Mouse (Mus musculus): ENCODE results near the gene Ccrl2. TPM values are rescaled to one million over a fixed set of nuclear protein-coding genes. Genes with fewer than 3 reads are reported as not detected.
A peak's percentile ranks its signal among the peaks of the same experiment; 100 is the strongest.

The Ccrl2 gene
- polyA plus RNA-seq, 1 experiment, result 5.8 TPM

- Histone ChIP-seq H3K4me3 (ENCODE audit: insufficient read depth, low read length) (no peak overlapping the region), H3K27ac (ENCODE audit: insufficient read depth, low read depth, low read length) (no peak overlapping the region), H3K4me1 (ENCODE audit: control insufficient read depth, insufficient read depth, low read length) (peaks cover 23% of the 10 kb centered on the region)
- TF ChIP-seq CTCF (IDR thresholded peaks at IDR 0.05; ENCODE audit: low read depth, low read length) (no peak), POLR2A (IDR thresholded peaks at IDR 0.05; ENCODE audit: borderline replicate concordance, low read depth, low read length) (no peak)
Measured at GRCm38 (mm10) chr9:111047266-111047665, 10.1 kb downstream of the Ccrl2 start.

GRCm38 (mm10) chr9:111046222-111046621 is 11.1 kb downstream of the Ccrl2 start:
- peak overlapping the region; percentile 28 for H3K27ac ChIP-seq (ENCODE audit: insufficient read depth, low read depth, low read length)
- TF ChIP-seq POLR2A (IDR thresholded peaks at IDR 0.05; ENCODE audit: borderline replicate concordance, low read depth, low read length), result no peak
- no peak for TF ChIP-seq CTCF (IDR thresholded peaks at IDR 0.05; ENCODE audit: low read depth, low read length)
- H3K4me3 ChIP-seq (ENCODE audit: insufficient read depth, low read length), result no peak overlapping the region
- peaks cover 23% of the 10 kb centered on the region for H3K4me1 ChIP-seq (ENCODE audit: control insufficient read depth, insufficient read depth, low read length)

GRCm38 (mm10) chr9:111042266-111042665 is 15.1 kb downstream of the Ccrl2 start:
- Histone ChIP-seq H3K27ac (ENCODE audit: insufficient read depth, low read depth, low read length) (no peak overlapping the region), H3K4me3 (ENCODE audit: insufficient read depth, low read length) (no peak overlapping the region), H3K4me1 (ENCODE audit: control insufficient read depth, insufficient read depth, low read length) (peaks cover 13% of the 10 kb centered on the region)
- TF ChIP-seq CTCF (IDR thresholded peaks at IDR 0.05; ENCODE audit: low read depth, low read length) (no peak), POLR2A (IDR thresholded peaks at IDR 0.05; ENCODE audit: borderline replicate concordance, low read depth, low read length) (no peak)

- no peak overlapping the region for H3K27ac ChIP-seq (ENCODE audit: insufficient read depth, low read depth, low read length)
- TF ChIP-seq POLR2A (IDR thresholded peaks at IDR 0.05; ENCODE audit: borderline replicate concordance, low read depth, low read length) (no peak), CTCF (IDR thresholded peaks at IDR 0.05; ENCODE audit: low read depth, low read length) (no peak)
Measured at GRCm38 (mm10) chr9:111039966-111040365, 17.4 kb downstream of the Ccrl2 start.

GRCm38 (mm10) chr9:111033717-111034116 is 23.6 kb downstream of the Ccrl2 start:
- TF ChIP-seq POLR2A (IDR thresholded peaks at IDR 0.05; ENCODE audit: borderline replicate concordance, low read depth, low read length), result no peak
- TF ChIP-seq CTCF (IDR thresholded peaks at IDR 0.05; ENCODE audit: low read depth, low read length), result no peak
- H3K4me1 ChIP-seq (ENCODE audit: control insufficient read depth, insufficient read depth, low read length), result peaks cover 19% of the 10 kb centered on the region
- H3K27ac ChIP-seq (ENCODE audit: insufficient read depth, low read depth, low read length), result no peak overlapping the region
- no peak overlapping the region for H3K4me3 ChIP-seq (ENCODE audit: insufficient read depth, low read length)

More at GRCm38 (mm10) chr9:111039966-111040365, 17.4 kb downstream of the Ccrl2 start:
- Histone ChIP-seq H3K4me3 (ENCODE audit: insufficient read depth, low read length) (no peak overlapping the region), H3K4me1 (ENCODE audit: control insufficient read depth, insufficient read depth, low read length) (peaks cover 11% of the 10 kb centered on the region)

- no peak for TF ChIP-seq POLR2A (IDR thresholded peaks at IDR 0.05; ENCODE audit: borderline replicate concordance, low read depth, low read length)
- TF ChIP-seq CTCF (IDR thresholded peaks at IDR 0.05; ENCODE audit: low read depth, low read length), result no peak
- Histone ChIP-seq H3K4me3 (ENCODE audit: insufficient read depth, low read length) (no peak overlapping the region), H3K4me1 (ENCODE audit: control insufficient read depth, insufficient read depth, low read length) (no peaks in the 10 kb centered on the region), H3K27ac (ENCODE audit: insufficient read depth, low read depth, low read length) (no peak overlapping the region)
Measured at GRCm38 (mm10) chr9:111026791-111027190, 30.5 kb downstream of the Ccrl2 start.

- H3K4me1 ChIP-seq (ENCODE audit: control insufficient read depth, insufficient read depth, low read length), result no peaks in the 10 kb centered on the region
- no peak within 1 kb of the TSS for H3K27ac ChIP-seq (ENCODE audit: insufficient read depth, low read depth, low read length)
- no peak within 1 kb of the TSS for H3K4me3 ChIP-seq (ENCODE audit: insufficient read depth, low read length)
Measured at GRCm38 (mm10) chr9:111019022-111019421, 38.3 kb downstream of the Ccrl2 start, which contains the start of gene Ltf. TSS of gene Ltf (plus strand) at chr9:111019271.

GRCm38 (mm10) chr9:111015658-111016057 is 41.7 kb downstream of the Ccrl2 start:
- TF ChIP-seq CTCF (IDR thresholded peaks at IDR 0.05; ENCODE audit: low read depth, low read length), result no peak
- no peak for TF ChIP-seq POLR2A (IDR thresholded peaks at IDR 0.05; ENCODE audit: borderline replicate concordance, low read depth, low read length)
- H3K4me3 ChIP-seq (ENCODE audit: insufficient read depth, low read length), result no peak overlapping the region
- H3K4me1 ChIP-seq (ENCODE audit: control insufficient read depth, insufficient read depth, low read length), result no peaks in the 10 kb centered on the region
- no peak overlapping the region for H3K27ac ChIP-seq (ENCODE audit: insufficient read depth, low read depth, low read length)

More at GRCm38 (mm10) chr9:111019022-111019421, 38.3 kb downstream of the Ccrl2 start, which contains the start of gene Ltf:
- no peak for TF ChIP-seq CTCF (IDR thresholded peaks at IDR 0.05; ENCODE audit: low read depth, low read length)
- TF ChIP-seq POLR2A (IDR thresholded peaks at IDR 0.05; ENCODE audit: borderline replicate concordance, low read depth, low read length), result no peak

GRCm38 (mm10) chr9:111012041-111012440 is 45.3 kb downstream of the Ccrl2 start:
- Histone ChIP-seq H3K4me3 (ENCODE audit: insufficient read depth, low read length) (no peak overlapping the region), H3K27ac (ENCODE audit: insufficient read depth, low read depth, low read length) (no peak overlapping the region), H3K4me1 (ENCODE audit: control insufficient read depth, insufficient read depth, low read length) (no peaks in the 10 kb centered on the region)
- TF ChIP-seq POLR2A (IDR thresholded peaks at IDR 0.05; ENCODE audit: borderline replicate concordance, low read depth, low read length) (no peak), CTCF (IDR thresholded peaks at IDR 0.05; ENCODE audit: low read depth, low read length) (no peak)

- no peak overlapping the region for H3K27ac ChIP-seq (ENCODE audit: insufficient read depth, low read depth, low read length)
- H3K4me3 ChIP-seq (ENCODE audit: insufficient read depth, low read length), result no peak overlapping the region
- no peaks in the 10 kb centered on the region for H3K4me1 ChIP-seq (ENCODE audit: control insufficient read depth, insufficient read depth, low read length)
- TF ChIP-seq POLR2A (IDR thresholded peaks at IDR 0.05; ENCODE audit: borderline replicate concordance, low read depth, low read length), result no peak
- no peak for TF ChIP-seq CTCF (IDR thresholded peaks at IDR 0.05; ENCODE audit: low read depth, low read length)
Measured at GRCm38 (mm10) chr9:111011550-111011949, 45.8 kb downstream of the Ccrl2 start.

- TF ChIP-seq CTCF (IDR thresholded peaks at IDR 0.05; ENCODE audit: low read depth, low read length) (no peak), POLR2A (IDR thresholded peaks at IDR 0.05; ENCODE audit: borderline replicate concordance, low read depth, low read length) (no peak)
- Histone ChIP-seq H3K4me3 (ENCODE audit: insufficient read depth, low read length) (no peak overlapping the region), H3K4me1 (ENCODE audit: control insufficient read depth, insufficient read depth, low read length) (no peaks in the 10 kb centered on the region), H3K27ac (ENCODE audit: insufficient read depth, low read depth, low read length) (no peak overlapping the region)
Measured at GRCm38 (mm10) chr9:111009763-111010162, 47.6 kb downstream of the Ccrl2 start.

All from bone marrow macrophage, adult 2 months (primary cell).